Mouse (Mus musculus) erythroid progenitor cell, adult 5-6 weeks (primary cell): ENCODE data around the gene Polr2c. TPM values are rescaled to one million over a fixed set of nuclear protein-coding genes. Genes with fewer than 3 reads are reported as not detected.
"Not testable (repeated sequence)": the region's sequence is repeated elsewhere in the genome, so short reads cannot be mapped to it uniquely, and the experiment has no call there.

ENCODE experiments used
- ATAC-seq: replicated peaks from 2 replicates; pipeline ENCODE4 v1.8.0; 2016; ENCODE audit warnings: moderate number of reproducible peaks, mild to moderate bottlenecking, moderate TSS enrichment, inconsistent platforms; ENCODE audit not compliant: poor library complexity, low FRiP score, severe bottlenecking
- total RNA-seq, 2 experiments: library from RNA; stranded (forward) in 1 of 2; stranded (reverse) in 1 of 2; fragments of 150-400 nt in 1 of 2; fragments of 186-747, 209-891 nt in 1 of 2; gene quantifications; 2 replicates each; pipeline versions ENCODE4 v1.2.3 to v1.2.4; 2015 to 2017; ENCODE audit warnings: low replicate concordance in 2 of 2

The Polr2c gene
- total RNA-seq (2015; ENCODE audit: low replicate concordance) (34.0 and 42.2 TPM in 2 replicates), total RNA-seq (2017; ENCODE audit: low replicate concordance) (17.5 and 40.3 TPM in 2 replicates)

GRCm38 (mm10) chr8:94857346-94858173 lies at the start of gene Polr2c:
TSS of gene Polr2c (plus strand) at chr8:94857450.
- peak; percentile 79 for ATAC-seq

DNA sequence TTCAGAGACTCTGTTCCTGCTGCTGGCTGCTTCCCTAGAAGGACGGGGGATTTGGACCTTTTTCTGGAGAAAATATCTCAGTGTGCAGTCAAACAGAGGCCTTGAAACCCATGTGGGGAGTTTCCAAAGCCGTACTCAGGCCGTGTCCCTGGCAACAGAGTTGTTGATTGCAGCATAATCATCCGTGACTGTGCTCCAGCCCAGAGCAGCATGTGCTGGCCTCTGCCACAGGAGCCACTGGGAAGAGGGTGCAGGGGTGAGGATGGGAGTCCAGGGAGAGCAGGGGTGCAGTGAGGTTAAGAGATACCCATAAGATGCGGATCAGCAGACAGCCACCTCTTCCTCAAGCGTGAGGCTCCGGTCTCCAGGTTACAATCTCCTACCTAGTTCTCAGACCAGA lies 49.7 kb upstream of the Polr2c start:
- no peak for ATAC-seq

GRCm38 (mm10) chr8:94808372-94808771 lies 48.9 kb upstream of the Polr2c start:
- ATAC-seq, result no peak

GRCm38 (mm10) chr8:94810153-94810552 lies 47.1 kb upstream of the Polr2c start, which contains the start of gene Ccl17:
TSS of gene Ccl17 (plus strand) at chr8:94810453.
- ATAC-seq, result no peak

- ATAC-seq, result no peak
Measured at GRCm38 (mm10) chr8:94810855-94811254, 46.4 kb upstream of the Polr2c start.

GRCm38 (mm10) chr8:94811654-94812053 lies 45.6 kb upstream of the Polr2c start:
- no peak for ATAC-seq

- ATAC-seq, result peak; percentile 70
Measured at GRCm38 (mm10) chr8:94812645-94813098, 44.6 kb upstream of the Polr2c start.

DNA sequence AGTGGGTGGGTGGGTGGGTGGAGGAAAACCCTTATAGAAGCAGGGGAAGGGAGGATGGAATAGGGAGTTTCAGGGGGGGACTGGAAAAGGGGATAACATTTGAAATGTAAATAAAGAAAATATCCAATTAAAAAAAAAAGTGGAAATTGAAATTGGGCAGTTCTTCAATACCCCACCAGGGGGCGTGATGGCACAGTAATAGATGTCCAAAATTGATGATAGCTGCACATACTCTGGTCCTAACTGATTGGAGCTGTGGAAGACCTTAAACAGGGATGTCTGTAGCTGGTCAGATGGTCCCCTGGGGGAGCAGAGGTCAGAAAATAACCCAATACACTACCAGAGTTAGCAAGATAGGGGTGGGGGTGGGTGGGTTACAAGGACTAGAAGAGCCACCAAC lies 42.7 kb upstream of the Polr2c start:
- ATAC-seq, result no peak

DNA sequence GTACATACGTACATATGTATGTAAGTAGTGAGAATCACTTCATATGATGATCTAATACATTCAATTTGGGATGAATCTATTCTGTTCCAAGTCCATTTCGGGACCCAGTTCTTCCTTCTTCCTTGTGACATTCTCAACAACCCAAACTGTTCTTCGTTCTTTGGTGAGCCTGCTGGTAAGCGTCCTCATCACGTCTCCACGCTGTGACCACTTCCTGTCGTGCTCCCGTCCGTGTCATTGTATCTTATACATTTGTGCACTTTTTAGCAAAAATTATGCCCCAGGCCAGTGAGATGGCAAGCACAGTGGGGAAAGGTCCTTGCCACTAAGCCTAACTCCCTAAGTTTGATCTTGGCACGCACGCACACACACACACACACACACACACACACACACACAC lies 39.3 kb upstream of the Polr2c start:
- ATAC-seq, result no peak

DNA sequence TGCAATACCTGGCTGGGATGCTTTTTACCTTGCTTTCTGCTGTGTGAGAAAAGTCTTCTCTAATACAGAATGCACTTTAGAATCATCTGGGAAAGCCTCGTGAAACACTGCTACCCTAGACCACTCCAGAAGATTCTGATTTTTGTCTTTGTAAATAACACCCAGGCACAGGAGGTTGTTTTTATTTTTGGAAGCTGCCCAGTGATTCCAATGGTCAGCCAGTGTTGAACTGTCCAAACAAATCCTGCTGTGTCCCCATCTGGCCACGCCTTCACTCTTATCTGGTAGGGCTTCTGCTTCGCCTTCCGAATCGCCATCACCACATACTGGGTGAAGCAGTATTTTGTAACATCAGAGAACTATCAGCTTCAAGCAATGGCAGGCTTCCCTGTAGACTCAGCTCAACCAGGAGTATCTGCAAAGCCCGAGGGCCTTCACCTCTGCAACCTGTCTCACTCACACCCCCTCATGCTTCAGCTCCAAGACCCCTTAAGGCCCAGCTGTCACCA lies 37.5 kb upstream of the Polr2c start:
- no peak for ATAC-seq

DNA sequence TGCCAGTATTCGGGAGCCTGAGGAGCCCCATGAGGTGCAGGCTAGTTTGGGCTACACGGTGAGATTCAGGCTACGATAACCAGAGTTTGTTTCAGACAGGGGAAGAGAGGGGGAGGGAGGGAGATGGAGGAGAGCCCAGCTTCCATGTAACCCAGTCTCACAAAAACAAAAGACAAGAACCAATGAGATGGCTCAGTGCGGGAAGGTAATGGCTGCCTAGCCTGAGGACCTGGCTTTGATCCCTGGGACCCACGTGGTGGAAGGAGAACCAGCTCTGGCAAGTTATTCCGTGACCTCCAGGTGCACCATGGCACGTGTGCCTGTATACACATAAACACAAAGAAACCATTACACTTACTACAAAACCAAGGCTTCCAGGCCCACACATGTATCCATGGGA lies 36.7 kb upstream of the Polr2c start:
- ATAC-seq, result no peak

DNA sequence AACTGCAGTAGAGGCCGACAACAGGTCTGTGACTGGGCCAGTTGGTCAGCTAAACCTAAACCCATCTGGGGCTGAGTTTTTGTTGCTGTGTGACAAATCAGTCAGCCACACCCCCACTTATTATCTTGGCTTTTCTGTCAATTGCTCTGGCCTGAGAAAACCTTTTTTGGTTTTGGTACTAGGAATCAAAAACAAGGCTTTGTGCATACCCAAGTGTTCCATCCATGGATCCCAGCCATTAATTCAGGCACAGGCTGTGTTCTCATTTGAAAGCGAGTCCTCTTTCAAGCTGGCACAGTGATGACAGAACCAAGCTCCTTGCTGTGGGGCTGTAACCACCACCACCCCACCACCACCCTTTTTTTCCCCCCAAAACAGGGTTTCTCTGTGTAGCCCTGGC lies 35.9 kb upstream of the Polr2c start:
- ATAC-seq, result no peak

DNA sequence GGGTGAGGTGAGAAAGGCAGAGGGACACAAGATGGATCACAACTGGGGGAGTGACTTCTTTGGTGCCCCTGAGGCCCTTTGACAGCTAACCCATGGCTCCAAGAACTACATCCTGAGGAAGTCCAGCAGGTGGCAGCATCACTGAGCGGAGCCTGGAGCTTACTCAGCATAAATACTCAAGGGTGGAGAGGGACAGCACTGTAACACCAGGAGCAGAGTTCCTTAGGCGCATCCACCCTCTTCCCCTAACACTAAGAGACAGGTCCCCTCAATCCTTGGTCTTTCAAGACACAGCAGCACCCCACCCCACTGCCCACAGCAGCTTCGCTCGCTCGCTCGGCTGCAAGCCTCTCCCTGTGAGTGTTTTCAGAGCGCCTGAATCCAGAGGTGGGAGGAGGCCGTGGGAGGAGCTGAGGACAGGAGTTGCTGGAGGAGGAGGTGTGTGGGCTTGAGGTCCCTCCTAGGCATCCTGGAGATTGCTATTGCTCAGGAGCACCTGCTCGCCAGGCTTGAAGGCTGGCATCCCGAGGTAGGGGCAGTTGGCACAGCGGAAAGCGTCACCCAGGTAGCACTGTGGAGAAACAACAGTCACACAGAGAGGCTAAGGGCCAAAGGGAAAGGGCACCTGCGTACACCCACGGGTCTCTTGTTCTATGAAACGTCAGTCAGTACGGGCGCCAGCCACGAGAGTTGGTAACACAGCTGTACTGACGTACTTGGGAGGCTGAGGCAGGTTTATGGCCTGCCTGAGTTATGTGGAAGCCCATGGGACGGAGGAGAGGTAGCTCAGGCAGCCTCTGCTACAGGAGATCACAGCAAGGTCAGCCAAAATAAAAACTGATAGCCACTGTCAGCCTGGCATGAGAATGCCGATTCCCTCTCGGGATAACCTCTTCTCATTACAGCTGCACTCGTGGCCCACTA lies 34.4 kb upstream of the Polr2c start:
- ATAC-seq, result peak; percentile 90

- ATAC-seq, result no peak
Measured at GRCm38 (mm10) chr8:94825170-94825569, 32.1 kb upstream of the Polr2c start.

DNA sequence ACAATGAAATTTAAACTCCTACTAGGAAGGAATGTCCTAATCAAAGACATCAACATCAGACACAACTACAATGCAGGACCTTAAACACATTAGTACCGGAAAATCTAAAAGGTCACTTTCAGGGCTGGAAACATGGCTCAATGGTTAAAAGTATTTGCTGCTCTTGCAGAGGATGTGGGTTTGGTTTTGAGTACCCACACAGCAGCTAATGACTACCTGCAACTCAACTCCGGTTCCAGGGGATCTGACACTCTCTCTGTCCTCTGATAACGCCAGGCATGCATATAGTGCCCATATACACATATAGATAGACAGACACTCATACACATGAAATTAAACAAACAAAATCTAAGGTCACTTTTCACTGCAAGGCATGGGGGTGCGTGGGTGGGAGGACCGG lies 31.0 kb upstream of the Polr2c start:
- no peak for ATAC-seq

- no peak for ATAC-seq
Measured at GRCm38 (mm10) chr8:94828284-94828683, 29.0 kb upstream of the Polr2c start.

- ATAC-seq, result not testable (repeated sequence)
Measured at GRCm38 (mm10) chr8:94833901-94834405, 23.3 kb upstream of the Polr2c start.

- ATAC-seq, result not testable (repeated sequence)
Measured at GRCm38 (mm10) chr8:94835751-94836150, 21.5 kb upstream of the Polr2c start.

DNA sequence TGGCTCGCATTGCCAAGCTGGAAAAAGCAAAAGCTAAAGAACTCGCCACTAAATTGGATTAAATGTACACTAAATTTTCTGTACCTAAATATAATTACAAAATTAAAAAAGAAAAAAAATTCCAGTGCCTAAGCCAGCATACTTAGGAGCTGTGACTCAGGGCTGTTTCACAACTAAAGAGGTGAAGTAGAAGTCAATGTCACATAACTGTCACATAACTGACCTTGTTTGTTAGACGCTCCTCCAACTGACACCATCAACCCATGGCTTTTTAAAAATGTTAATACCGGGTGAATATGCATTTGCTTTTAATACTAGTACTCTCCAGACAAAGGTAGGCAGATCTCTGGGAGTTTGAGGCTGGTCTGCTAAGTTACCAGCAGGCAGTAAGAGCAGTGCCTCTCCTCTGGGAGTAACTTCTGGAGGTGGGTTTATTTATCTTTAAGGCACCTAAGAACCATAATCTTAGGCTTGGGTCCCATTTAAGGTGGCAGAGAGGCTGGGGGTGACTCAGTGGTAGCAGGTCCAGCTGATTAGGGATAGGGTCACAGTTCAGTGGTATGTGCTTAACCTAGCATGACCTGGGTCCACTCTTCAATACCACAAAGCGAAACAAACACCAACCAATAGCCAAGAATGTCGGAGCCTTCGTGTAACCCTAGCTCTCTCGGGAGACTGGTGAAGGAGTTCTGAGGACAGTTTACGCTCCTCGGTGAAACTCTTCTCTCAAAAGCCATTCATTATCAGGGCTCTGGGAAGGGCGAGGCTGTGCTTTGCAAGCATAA lies 20.6 kb upstream of the Polr2c start:
- ATAC-seq, result peak; percentile 15; the same call in 1 of the 2 replicates
